Mouse (Mus musculus): ENCODE data around the gene Rrm2. TPM values are rescaled to one million over a fixed set of nuclear protein-coding genes. Genes with fewer than 3 reads are reported as not detected.
"Not testable (repeated sequence)": the region's sequence is repeated elsewhere in the genome, so short reads cannot be mapped to it uniquely, and the experiment has no call there.

The Rrm2 gene
- total and polyA plus RNA-seq, 2 experiments from 2014 or later, result 19.2 to 50.3 TPM

- 85% methylated on average over 3 of the region's 3 CpGs for WGBS
- no peaks in the 10 kb centered on the region for H3K27me3 ChIP-seq (ENCODE audit: insufficient read depth, low read length)
- DNase-seq (no peak), ATAC-seq (no peak)
- H3K36me3 ChIP-seq (ENCODE audit: insufficient read depth), result no peaks in the 10 kb centered on the region
- H3K9me3 ChIP-seq (ENCODE audit: low read length), result no peaks in the 10 kb centered on the region
- H3K9ac ChIP-seq, result no peak overlapping the region
- no peaks in the 10 kb centered on the region for H3K4me1 ChIP-seq (ENCODE audit: insufficient read depth)
- H3K4me3 ChIP-seq (ENCODE audit: low read depth, low read length), result no peak overlapping the region
- no peak overlapping the region for H3K27ac ChIP-seq (ENCODE audit: low read depth, low read length)
- TF ChIP-seq CTCF (IDR thresholded peaks at IDR 0.05; ENCODE audit: low read depth), result no peak
- H3K4me2 ChIP-seq (ENCODE audit: low read depth), result no peak overlapping the region
These were observed 17.7 kb upstream of the Rrm2 start for GRCm38 (mm10) chr12:24690351-24690750.

GRCm38 (mm10) chr12:24696500-24697483 is 11.2 kb upstream of the Rrm2 start:
- WGBS, result 44% methylated on average over 16 of the region's 16 CpGs
- no peaks in the 10 kb centered on the region for H3K9me3 ChIP-seq (ENCODE audit: low read length)
- no peak overlapping the region for H3K9ac ChIP-seq
- ATAC-seq (peak; percentile 92), DNase-seq (peak; percentile 90)
- no peaks in the 10 kb centered on the region for H3K36me3 ChIP-seq (ENCODE audit: insufficient read depth)
- H3K4me1 ChIP-seq (ENCODE audit: insufficient read depth), result no peaks in the 10 kb centered on the region
- H3K27me3 ChIP-seq (ENCODE audit: insufficient read depth, low read length), result no peaks in the 10 kb centered on the region
- H3K4me3 ChIP-seq (ENCODE audit: low read depth, low read length), result no peak overlapping the region
- peak; percentile 97 for TF ChIP-seq CTCF (IDR thresholded peaks at IDR 0.05; ENCODE audit: low read depth)
- peak overlapping the region; percentile 38; the same call in 1 of the 2 replicates for H3K4me2 ChIP-seq (ENCODE audit: low read depth)
- H3K27ac ChIP-seq (ENCODE audit: low read depth, low read length), result no peak overlapping the region

- DNase-seq, result no peak
- Histone ChIP-seq H3K9me3 (ENCODE audit: low read length) (no peaks in the 10 kb centered on the region), H3K27ac (ENCODE audit: low read depth, low read length) (no peak overlapping the region), H3K4me2 (ENCODE audit: low read depth) (peak overlapping the region; percentile 38; the same call in 1 of the 2 replicates), H3K36me3 (ENCODE audit: insufficient read depth) (no peaks in the 10 kb centered on the region), H3K9ac (no peak overlapping the region), H3K4me1 (ENCODE audit: insufficient read depth) (no peaks in the 10 kb centered on the region), H3K27me3 (ENCODE audit: insufficient read depth, low read length) (no peaks in the 10 kb centered on the region), H3K4me3 (ENCODE audit: low read depth, low read length) (no peak overlapping the region)
- TF ChIP-seq CTCF (IDR thresholded peaks at IDR 0.05; ENCODE audit: low read depth), result no peak
- ATAC-seq, result peak; percentile 47
- WGBS, result 65% methylated on average over 8 of the region's 8 CpGs
These were observed 10.4 kb upstream of the Rrm2 start for GRCm38 (mm10) chr12:24697484-24698204.

- WGBS, result 79% methylated on average over 3 of the region's 3 CpGs
- H3K9me3 ChIP-seq (ENCODE audit: low read length), result no peaks in the 10 kb centered on the region
- no peak overlapping the region for H3K9ac ChIP-seq
- ATAC-seq, result no peak
- no peak overlapping the region for H3K4me3 ChIP-seq (ENCODE audit: low read depth, low read length)
- no peak for DNase-seq
- no peak overlapping the region for H3K4me2 ChIP-seq (ENCODE audit: low read depth)
- no peaks in the 10 kb centered on the region for H3K36me3 ChIP-seq (ENCODE audit: insufficient read depth)
- H3K4me1 ChIP-seq (ENCODE audit: insufficient read depth), result no peaks in the 10 kb centered on the region
- no peak overlapping the region for H3K27ac ChIP-seq (ENCODE audit: low read depth, low read length)
- TF ChIP-seq CTCF (IDR thresholded peaks at IDR 0.05; ENCODE audit: low read depth), result no peak
- no peaks in the 10 kb centered on the region for H3K27me3 ChIP-seq (ENCODE audit: insufficient read depth, low read length)
These were observed 9.5 kb upstream of the Rrm2 start for GRCm38 (mm10) chr12:24698514-24698913.

- H3K9ac ChIP-seq, result no peak overlapping the region
- H3K36me3 ChIP-seq (ENCODE audit: insufficient read depth), result no peaks in the 10 kb centered on the region
- TF ChIP-seq CTCF (IDR thresholded peaks at IDR 0.05; ENCODE audit: low read depth), result no peak
- H3K4me3 ChIP-seq (ENCODE audit: low read depth, low read length), result no peak overlapping the region
- H3K4me2 ChIP-seq (ENCODE audit: low read depth), result no peak overlapping the region
- ATAC-seq (no peak), DNase-seq (no peak)
- 72% methylated on average over 10 of the region's 10 CpGs for WGBS
- no peaks in the 10 kb centered on the region for H3K27me3 ChIP-seq (ENCODE audit: insufficient read depth, low read length)
- H3K9me3 ChIP-seq (ENCODE audit: low read length), result no peaks in the 10 kb centered on the region
- no peaks in the 10 kb centered on the region for H3K4me1 ChIP-seq (ENCODE audit: insufficient read depth)
- no peak overlapping the region for H3K27ac ChIP-seq (ENCODE audit: low read depth, low read length)
These were observed 8.5 kb upstream of the Rrm2 start for GRCm38 (mm10) chr12:24699578-24699977.

- DNase-seq; H3K4me3 ChIP-seq (ENCODE audit: low read depth, low read length); H3K27me3 ChIP-seq (ENCODE audit: insufficient read depth, low read length); H3K9ac ChIP-seq; H3K27ac ChIP-seq (ENCODE audit: low read depth, low read length); H3K9me3 ChIP-seq (ENCODE audit: low read length); H3K4me1 ChIP-seq (ENCODE audit: insufficient read depth); H3K4me2 ChIP-seq (ENCODE audit: low read depth); ATAC-seq; H3K36me3 ChIP-seq (ENCODE audit: insufficient read depth): not testable (repeated sequence)
- WGBS, result 89% methylated on average over 9 of the region's 9 CpGs
These were observed 6.4 kb upstream of the Rrm2 start for GRCm38 (mm10) chr12:24701621-24702020.

- 87% methylated on average over 3 of the region's 3 CpGs for WGBS
- Histone ChIP-seq H3K4me1 (ENCODE audit: insufficient read depth) (peaks cover 4% of the 10 kb centered on the region; the same call in 1 of the 2 replicates), H3K36me3 (ENCODE audit: insufficient read depth) (no peaks in the 10 kb centered on the region), H3K4me2 (ENCODE audit: low read depth) (no peak overlapping the region), H3K27ac (ENCODE audit: low read depth, low read length) (no peak overlapping the region), H3K27me3 (ENCODE audit: insufficient read depth, low read length) (no peaks in the 10 kb centered on the region; the same call in 1 of the 2 replicates), H3K4me3 (ENCODE audit: low read depth, low read length) (no peak overlapping the region), H3K9me3 (ENCODE audit: low read length) (no peaks in the 10 kb centered on the region), H3K9ac (no peak overlapping the region)
- ATAC-seq (no peak), DNase-seq (no peak)
- no peak for TF ChIP-seq CTCF (IDR thresholded peaks at IDR 0.05; ENCODE audit: low read depth)
These were observed 5.0 kb upstream of the Rrm2 start for GRCm38 (mm10) chr12:24703013-24703412.

Measured in forebrain, postnatal 0 days (tissue).